Mouse (Mus musculus): Measurements from ENCODE around the gene Myadm. TPM values are rescaled to one million over a fixed set of nuclear protein-coding genes. Genes with fewer than 3 reads are reported as not detected.
"Not testable (repeated sequence)": the region's sequence is repeated elsewhere in the genome, so short reads cannot be mapped to it uniquely, and the experiment has no call there.

Myadm gene
- polyA plus RNA-seq (2012; rRNA removed) = 52.0 and 53.3 TPM in 2 replicates

DNA sequence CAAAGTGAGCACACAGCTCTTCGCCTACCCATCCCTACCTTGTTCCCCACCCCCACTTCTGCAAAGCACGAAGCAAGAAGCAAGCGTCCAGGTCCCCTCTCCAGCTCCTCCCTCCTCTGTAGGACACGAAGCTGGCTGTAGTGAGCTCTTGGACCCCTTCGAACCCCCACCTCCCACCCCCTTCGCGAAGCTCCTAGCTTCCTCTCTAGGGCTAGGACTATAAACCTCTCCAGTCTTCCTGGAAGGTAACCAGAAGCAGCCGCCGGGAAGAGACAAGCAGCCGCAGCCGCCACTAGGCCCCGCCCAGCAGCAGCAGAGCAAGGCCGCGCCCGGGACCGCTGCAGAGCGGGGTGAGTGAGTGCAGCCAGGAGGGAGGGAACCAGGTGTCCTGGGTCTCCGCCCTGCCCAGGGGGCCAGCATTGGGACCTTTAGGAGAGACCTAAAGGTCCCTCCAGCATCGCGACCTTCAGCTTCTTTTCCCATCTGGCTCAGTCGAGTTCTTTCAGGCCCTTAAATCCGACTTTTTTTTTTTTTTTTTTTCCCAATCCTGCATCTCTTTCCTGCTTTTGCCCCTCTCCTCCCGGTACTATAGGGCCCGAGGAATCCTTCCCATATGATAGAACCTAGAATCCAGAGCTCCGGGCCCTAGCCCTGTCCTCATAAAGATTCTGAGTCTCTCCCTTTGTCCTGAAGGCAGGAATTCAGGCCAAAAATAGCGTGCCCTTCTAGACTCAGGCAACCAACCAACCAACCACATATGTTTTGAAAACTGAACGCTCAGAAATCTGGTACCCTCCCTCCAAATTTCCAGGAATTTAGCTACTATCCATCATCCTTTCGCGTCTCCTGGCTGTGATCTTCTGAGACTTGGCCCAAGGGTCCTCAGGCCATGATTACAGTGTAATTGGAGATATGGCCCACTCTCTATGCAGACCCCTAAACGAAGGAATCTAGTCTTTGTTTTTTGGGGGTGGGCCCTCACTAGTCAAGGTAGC is at the start of gene Myadm, which contains the start of gene Prkcg:
Myadm (plus strand) TSS at position 105 of the 995 bp plus-strand sequence.
Prkcg (plus strand) TSS at position 204 of the 995 bp plus-strand sequence.
- peak in 1 of 2 experiments; percentile 71 for DNase-seq (ENCODE audit: extremely low spot score in 1 of 2, low spot score in 1 of 2)

DNA sequence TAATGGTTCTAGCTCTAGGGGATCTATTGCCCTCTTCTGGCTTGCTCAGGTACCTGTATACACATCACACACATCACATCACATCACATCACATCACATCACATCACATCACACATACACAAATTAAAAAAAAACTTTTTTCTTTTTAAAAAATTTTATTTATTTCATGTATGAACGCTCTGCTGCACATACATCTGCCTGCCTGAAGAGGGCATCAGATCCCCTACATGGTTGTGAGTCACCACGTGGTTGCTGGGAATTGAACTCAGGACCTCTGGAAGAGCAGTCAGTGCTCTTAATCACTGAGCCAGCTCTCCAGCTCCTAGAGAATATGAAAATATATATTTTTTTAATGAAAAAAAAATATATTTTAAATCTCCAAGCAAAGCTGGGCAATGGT is 49.7 kb upstream of the Myadm start:
- no peak for DNase-seq (ENCODE audit: extremely low spot score in 1 of 2, low spot score in 1 of 2)

DNA sequence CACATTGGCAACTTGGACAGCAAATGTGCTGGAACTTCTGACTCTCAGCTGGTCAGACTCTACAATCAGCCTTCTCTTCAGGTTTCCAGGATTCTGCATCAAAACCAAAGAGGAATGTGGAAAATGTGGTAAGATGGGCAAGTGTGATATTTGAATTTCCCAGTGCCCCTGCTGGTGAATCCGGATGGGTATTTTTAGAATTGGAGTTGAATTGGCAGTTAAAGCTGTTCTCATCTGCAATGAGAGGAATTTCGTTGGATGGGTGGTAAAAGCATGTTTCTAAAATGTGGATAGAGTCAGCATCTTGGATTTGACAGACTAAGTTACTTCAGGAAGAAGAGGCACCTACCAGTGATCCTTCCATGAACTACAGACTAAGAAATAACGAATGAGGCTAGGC is 28.2 kb upstream of the Myadm start:
- DNase-seq (ENCODE audit: extremely low spot score in 1 of 2, low spot score in 1 of 2) = peak in 1 of 2 experiments; percentile 33

DNA sequence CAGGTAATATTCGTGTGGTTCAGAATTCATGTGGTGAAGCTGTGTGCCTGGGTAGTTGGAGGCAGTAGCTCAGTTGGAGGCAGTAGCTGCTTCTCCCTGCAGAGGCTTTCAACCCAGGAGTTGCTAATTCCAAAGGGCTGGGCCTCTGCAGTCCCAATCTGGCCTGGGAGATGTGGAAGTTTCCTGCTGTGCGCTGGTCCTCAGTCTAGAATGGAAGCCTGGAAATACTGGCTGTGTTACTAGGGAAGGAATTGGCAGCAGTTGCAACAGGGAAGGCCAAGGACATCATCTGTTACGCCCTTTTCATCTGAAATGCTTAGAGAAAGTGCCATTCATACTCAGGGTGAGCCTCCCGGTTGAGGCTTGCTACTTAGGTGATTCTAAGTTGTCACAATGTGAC is 27.4 kb upstream of the Myadm start:
- no peak for DNase-seq (ENCODE audit: extremely low spot score in 1 of 2, low spot score in 1 of 2)

DNA sequence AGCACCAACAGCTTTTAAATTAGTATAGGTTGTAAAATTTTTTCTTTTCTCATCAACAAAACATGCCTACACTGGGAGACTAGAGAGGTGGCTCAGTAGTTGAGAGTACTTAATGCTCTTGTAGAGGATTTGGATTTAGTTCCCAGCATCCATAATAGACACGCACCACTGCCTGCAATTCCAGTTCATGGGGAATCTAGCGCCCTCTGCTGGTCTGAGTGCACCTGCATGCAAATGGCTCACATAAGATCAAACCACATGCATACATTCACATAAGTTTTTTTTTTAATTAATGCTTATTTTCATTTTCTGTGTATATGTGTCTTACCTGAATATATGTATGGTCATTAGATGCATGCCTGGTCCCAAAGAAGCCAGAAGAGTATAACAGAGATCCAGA is 26.1 kb upstream of the Myadm start:
- peak in 1 of 2 experiments; percentile 46 for DNase-seq (ENCODE audit: extremely low spot score in 1 of 2, low spot score in 1 of 2)

DNA sequence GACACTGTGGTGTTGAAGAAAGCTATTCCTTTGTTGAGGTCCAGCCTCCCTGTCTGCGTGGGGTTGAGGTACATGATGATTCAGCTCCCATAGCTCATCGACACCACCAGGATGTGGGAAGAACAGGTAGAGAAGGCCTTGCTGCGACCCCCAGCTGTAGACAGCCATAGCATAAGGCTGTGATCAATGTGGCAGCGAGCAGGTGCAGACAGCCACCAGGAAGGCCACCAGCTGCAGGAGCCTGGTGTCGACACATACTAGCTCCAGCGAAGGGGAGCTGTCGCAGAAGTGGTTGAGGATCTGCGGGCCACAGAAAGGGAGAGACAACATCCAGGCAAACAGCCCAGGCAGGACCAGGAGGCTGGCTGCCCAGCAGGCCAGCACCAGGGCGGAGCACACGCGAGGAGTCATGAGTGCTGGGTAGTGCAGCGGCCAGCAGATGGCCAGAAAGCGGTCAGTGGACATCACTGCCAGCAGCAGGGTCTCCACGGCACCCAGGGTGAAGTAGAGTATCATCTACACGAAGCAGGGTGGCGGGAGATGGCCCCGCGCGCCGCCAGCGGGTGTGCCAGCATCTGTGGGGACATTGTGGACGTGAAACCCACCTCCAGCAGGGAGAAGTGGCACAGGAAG is 24.4 kb upstream of the Myadm start:
- no peak for DNase-seq (ENCODE audit: extremely low spot score in 1 of 2, low spot score in 1 of 2)

DNA sequence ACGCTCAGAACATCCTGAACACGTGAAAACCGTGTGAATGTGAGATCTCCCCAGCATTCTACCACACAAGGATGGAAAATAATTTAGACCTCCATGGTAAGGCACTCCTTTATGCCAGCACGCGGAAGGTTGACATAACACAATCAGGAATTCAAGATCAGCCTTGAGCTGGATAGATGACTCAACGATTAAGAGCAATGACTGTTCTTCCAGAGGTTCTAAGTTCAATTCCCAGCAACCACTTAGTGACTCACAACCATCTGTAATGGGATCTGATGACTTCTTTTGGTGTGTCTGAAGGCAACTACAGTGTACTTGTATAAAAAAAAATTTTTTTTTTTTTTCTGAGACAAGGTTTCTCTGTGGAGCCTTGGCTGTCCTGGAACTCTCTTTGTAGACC is 23.6 kb upstream of the Myadm start:
- no peak for DNase-seq (ENCODE audit: extremely low spot score in 1 of 2, low spot score in 1 of 2)

DNA sequence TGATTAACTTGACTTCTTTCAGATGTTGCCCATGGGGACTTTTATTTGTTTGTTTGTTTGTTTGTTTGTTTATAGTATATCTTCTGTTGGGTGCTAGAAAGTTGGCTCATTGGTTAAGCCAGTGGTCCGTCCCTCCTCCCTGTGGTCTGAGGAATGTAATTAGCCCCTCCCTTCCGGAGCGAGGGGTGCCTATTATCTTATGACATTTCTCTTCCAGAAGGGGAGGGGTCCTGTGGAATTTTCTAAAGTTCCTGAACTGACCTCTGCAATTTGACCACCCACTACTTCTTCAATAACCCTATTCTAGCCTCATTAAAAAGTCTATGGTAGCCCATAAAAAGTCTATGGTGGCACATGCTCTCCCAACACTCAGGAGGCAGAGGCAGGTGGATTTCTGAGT is 21.6 kb upstream of the Myadm start:
- DNase-seq (ENCODE audit: extremely low spot score in 1 of 2, low spot score in 1 of 2) = no peak

DNA sequence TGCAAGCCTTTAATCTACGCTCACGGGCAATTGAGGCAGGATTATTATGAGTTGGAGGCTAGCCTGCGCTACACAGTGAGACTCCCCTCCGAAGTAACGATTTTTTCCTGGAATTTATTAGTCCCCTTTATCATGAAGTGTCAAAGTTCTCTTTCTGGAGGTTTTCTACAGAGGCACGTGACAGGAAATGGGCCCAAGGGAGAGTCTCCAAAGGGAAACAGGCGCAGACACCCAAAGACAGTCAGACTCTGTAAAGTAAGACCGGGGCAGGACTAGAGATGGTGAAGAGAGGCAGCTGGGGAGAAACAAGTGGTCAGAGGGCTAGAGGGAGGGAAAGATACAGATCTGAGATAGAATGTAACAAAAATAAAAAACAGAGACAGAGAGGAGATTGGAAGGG is 21.0 kb upstream of the Myadm start:
- DNase-seq (ENCODE audit: extremely low spot score in 1 of 2, low spot score in 1 of 2) = no peak

DNA sequence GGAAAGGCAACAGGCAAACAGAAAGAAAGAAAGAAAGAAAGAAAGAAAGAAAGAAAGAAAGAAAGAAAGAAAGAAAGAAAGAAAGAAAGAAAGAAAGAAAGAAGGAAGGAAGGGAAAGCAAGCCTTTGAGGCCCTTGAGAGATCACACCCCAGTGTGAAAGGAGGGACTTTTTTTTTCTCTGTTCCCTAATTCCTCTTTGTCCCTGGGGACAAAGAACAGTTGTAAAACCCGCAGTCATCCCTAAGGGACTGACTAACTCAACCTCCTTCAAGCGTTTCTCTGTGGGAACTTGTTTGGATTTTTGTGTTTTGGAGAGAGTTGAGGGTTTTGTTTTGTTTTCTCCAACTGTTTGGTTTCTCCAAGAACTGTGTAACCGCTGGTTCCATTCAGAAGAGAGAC is 20.6 kb upstream of the Myadm start:
- no peak for DNase-seq (ENCODE audit: extremely low spot score in 1 of 2, low spot score in 1 of 2)

DNA sequence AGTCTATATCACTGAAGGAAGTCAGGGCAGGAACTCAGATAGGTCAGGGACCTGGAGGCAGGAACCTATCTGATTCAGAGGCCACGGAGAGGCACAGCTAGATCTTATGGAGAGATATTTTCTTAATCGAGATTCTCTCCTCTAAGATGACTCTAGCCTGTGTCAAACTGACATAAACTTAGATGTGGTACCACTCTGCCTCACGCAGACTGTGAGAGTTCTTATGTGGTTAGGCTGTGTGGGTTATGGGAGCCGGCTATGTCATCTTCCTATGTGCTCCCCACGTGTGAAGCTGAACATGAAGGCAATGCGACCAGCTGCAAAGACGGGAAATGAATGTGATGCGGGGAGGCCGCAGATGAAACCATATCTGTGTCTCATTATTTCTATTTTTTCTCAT is 16.7 kb upstream of the Myadm start:
- no peak for DNase-seq (ENCODE audit: extremely low spot score in 1 of 2, low spot score in 1 of 2)

DNA sequence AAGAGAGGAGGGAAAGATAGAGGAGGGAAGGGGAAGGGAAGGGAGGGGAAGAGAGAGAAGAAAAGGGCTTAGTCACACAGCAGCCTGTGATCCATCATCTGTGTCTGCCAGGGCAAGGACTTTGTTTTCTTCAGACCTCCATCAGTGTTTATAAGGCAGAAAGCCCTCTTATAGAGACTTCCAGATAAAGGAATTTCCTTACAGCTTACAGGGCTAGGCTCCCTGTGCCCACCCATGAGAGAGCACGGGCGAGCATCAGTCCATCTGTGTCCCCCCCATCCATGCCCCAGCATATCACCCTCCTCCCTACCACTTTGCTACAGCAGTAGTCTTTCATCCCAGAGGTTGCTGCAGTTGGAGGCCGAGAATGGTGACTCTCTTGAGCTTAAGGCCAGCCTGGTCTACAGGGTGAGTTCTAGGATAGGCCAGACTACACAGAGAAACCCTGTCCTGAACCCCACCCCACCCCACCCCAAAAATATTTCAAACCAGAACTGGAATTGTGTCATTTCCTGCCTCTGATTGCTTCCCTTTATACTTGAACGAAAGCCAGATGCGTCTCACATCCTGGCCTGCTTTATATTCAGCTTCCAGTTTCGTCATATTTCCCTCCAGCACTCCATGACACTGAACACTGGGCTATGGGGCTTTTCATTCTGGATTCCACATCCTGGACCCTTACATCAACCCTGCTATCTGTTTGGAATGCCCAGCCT is 13.3 kb upstream of the Myadm start:
- DNase-seq (ENCODE audit: extremely low spot score in 1 of 2, low spot score in 1 of 2) = no peak

DNA sequence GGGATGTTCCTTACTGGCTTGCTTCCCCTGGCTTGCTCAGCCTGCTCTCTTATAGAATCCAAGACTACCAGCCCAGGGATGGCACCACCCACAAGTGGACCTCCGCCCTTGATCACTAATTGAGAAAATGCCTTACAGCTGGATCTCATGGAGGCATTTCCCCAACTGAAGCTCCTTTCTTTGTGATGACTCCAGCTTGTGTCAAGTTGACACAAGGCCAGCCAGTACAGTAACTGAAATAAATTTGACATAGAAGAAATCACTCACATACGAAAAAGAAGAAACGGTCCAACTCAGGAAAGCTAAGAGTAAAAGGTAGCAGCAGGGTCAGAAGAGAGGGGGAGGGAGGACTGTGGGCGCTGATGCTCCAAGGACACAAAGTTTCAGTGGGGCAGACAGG is 12.1 kb upstream of the Myadm start:
- DNase-seq (ENCODE audit: extremely low spot score in 1 of 2, low spot score in 1 of 2) = not testable (repeated sequence)

DNA sequence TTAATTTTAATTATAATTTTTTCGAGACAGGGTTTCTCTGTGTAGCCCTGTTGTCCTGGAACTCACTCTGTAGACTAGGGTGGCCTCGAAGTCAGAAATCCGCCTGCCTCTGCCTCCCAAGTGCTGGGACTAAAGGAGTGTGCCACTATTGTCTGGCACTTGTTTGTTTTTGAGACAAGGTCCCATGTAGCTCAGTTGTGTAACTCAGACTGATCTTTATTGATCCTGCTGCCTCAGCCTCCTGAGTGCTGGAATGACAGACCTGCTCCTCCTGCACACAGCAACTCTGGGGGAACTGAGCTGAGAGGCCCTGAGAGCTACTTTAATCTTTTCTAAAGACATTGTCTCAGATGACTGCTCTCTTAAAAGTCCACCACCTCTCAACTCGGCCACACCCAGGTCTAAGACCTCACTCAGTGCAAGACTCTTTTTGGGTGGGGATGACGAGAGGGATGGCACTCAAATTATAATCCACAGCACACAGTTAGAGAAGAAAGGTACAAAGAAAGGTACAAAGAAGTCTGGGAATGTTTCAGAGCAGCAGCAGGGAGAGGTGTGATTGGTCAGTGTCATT is 8.7 kb upstream of the Myadm start:
- DNase-seq (ENCODE audit: extremely low spot score in 1 of 2, low spot score in 1 of 2) = no peak

DNA sequence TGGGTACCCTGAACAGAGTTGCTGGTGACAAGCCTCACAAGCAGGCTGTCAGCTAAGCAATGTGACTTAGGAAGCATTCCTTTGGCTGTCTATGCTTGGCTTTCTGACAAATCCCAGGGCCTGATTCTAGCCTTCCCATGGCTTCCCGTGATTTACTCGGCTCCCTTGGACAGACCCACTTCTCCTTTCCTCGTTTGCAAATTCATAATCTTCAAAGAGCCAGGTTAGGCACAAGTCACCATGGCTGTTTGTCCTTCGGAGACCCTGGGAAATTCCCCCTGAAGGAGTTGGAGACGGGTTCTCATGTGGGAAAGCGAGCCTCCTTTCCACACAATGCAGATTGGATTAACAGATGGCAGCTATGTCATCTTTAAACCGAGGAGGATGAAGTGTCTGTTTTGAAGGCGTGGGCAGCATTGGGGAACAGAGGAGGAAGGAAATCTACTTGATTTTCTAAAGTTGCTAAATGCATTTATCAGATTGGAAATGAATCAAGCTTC is 8.2 kb upstream of the Myadm start:
- peak in 1 of 2 experiments; percentile 75 for DNase-seq (ENCODE audit: extremely low spot score in 1 of 2, low spot score in 1 of 2)

DNA sequence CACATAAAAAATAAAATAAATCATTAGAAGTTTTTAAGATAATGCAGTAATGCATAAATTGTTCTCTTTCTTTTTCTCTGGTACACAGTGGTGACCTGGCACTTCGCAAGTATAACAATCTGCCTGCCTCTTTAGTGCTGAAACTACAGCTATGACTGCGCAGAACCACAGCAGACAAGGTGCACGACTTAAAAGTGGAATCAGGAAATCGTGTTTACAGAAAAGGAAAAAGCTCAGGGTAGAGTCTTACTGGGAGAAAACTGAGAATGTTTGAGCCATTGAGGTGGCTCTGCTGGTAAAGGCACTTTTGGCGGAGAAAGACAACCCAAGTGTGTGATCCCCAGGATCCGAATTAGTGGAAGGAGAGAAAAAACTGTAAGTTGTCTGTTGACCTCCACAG is 7.1 kb upstream of the Myadm start:
- DNase-seq (ENCODE audit: extremely low spot score in 1 of 2, low spot score in 1 of 2) = no peak

DNA sequence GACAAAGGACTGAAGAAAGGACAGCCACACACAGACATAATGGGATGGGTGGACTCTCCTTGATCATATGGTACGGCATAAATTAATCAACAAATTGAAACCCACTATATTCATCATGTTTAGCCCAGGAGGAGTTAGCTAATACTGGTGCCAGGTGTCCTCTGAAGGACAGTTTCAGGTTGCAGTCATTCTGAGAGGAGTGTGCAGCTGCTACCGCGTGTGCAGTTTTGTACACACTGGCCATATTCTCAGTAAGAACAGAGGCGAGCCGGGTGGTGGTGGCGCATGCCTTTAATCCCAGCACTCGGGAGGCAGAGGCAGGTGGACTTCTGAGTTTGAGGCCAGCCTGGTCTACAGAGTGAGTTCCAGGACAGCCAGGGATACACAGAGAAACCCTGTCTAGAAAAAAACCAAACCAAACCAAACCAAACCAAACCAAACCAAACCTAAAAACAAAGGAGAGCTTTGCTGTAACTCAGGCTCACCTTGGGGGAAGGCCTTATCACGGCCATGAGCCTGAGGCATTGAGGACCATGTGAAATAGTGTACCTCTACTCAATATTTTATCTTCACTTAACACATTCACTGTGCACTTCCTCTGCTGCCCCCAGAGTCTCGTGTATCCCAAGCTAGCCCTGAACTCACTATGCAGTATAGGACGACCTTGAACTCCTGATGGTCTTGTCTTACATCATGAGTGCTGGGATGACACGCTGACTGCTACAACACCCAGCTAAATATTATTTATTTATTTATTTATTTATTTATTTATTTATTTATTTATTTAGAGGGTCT is 5.6 kb upstream of the Myadm start:
- DNase-seq (ENCODE audit: extremely low spot score in 1 of 2, low spot score in 1 of 2) = no peak

DNA sequence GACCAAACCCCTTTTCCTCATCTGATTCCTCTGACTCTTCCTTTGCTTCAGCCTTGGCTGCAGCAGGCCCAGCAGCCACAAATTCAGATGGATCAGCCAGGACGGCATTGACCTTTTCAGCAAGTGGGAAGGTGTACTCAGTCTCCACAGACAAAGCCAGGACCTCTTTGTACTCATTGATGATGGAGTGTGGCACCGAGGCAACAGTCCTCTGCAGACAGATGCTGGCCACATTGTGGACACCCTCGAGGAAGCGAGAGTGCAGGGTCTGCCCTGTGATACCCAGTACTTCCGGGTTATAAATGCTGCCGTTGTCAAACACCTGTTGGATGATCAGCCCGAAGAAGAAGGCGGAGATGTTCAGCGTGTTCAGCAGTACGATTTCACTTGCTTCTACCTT is 4.3 kb upstream of the Myadm start:
- DNase-seq (ENCODE audit: extremely low spot score in 1 of 2, low spot score in 1 of 2) = no peak

DNA sequence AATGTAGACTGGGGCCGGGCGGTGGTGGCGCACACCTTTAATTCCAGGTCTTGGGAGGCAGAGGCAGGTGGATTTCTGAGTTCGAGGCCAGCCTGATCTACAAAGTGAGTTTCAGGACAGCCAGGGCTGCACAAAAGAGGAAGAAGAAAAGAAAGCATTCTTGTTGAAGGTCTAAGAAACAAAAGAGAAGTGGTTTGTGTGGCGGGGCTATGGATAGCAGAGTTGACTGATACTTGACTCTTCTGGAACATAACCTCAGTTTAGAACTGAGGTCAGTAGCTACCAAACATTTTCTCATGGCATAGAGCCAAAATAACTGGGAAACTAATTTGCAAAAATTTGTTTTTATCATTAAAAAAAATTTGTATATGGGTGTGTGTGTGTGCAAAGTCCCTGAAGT is 2.8 kb upstream of the Myadm start:
- no peak for DNase-seq (ENCODE audit: extremely low spot score in 1 of 2, low spot score in 1 of 2)

DNA sequence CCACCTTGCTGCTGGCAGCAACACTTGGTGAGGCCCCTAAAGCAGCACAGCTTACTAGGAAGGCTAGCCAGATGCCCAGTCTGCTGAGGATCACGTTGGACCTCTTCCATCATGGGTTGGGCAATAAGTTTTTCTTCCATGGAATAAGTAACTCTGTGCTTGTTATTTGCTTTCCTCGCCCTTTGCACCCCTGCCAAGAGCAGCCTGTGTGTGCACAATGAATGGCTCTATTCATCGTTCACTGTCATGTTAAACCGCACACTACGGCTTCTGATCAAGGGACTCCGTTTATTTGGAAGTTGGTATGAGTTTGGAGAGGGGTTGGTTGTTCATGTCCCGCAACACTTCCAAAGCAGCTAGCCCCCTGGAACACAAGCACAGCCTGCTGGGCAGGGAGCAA is 1.7 kb upstream of the Myadm start:
- no peak for DNase-seq (ENCODE audit: extremely low spot score in 1 of 2, low spot score in 1 of 2)
